Mouse (Mus musculus) ZHBTc4 (cell line): ENCODE results near the gene 1700001C19Rik.

Source experiments
- DNase-seq: peaks from one replicate; pipeline ENCODE4 v3.0.0-alpha.2; 2011; ENCODE audit warnings: low read depth, low spot score

1700001C19Rik gene

GRCm38 (mm10) chr17:47436907-47437547 lies at the start of gene 1700001C19Rik:
TSS of gene 1700001C19Rik (minus strand) at chr17:47437376.
- DNase-seq, result peak; percentile 62

GRCm38 (mm10) chr17:47485791-47486190 lies 48.6 kb upstream of the 1700001C19Rik start:
- DNase-seq, result no peak

GRCm38 (mm10) chr17:47484993-47485392 lies 47.8 kb upstream of the 1700001C19Rik start:
- no peak for DNase-seq

- peak; percentile 90 for DNase-seq
These were observed 47.2 kb upstream of the 1700001C19Rik start for GRCm38 (mm10) chr17:47484241-47484921.

- DNase-seq, result peak; percentile 90
These were observed 45.2 kb upstream of the 1700001C19Rik start for GRCm38 (mm10) chr17:47482401-47482800.

- DNase-seq, result no peak
These were observed 42.7 kb upstream of the 1700001C19Rik start for GRCm38 (mm10) chr17:47479887-47480286.

- DNase-seq, result peak; percentile 88
These were observed 38.5 kb upstream of the 1700001C19Rik start for GRCm38 (mm10) chr17:47475714-47476113.

GRCm38 (mm10) chr17:47475181-47475580 lies 38.0 kb upstream of the 1700001C19Rik start:
- DNase-seq, result no peak

- DNase-seq, result no peak
These were observed 37.1 kb upstream of the 1700001C19Rik start for GRCm38 (mm10) chr17:47474250-47474649.

GRCm38 (mm10) chr17:47473434-47473974 lies 36.3 kb upstream of the 1700001C19Rik start:
- DNase-seq, result peak; percentile 83

- peak; percentile 53 for DNase-seq
These were observed 35.5 kb upstream of the 1700001C19Rik start for GRCm38 (mm10) chr17:47472435-47473350.

GRCm38 (mm10) chr17:47470686-47471085 lies 33.5 kb upstream of the 1700001C19Rik start:
- DNase-seq, result no peak

- DNase-seq, result no peak
These were observed 32.9 kb upstream of the 1700001C19Rik start for GRCm38 (mm10) chr17:47470121-47470520.

- no peak for DNase-seq
These were observed 32.5 kb upstream of the 1700001C19Rik start for GRCm38 (mm10) chr17:47469642-47470041.

GRCm38 (mm10) chr17:47468466-47468865 lies 31.3 kb upstream of the 1700001C19Rik start:
- peak; percentile 76 for DNase-seq

- DNase-seq, result peak; percentile 60
These were observed 30.9 kb upstream of the 1700001C19Rik start for GRCm38 (mm10) chr17:47468063-47468462.

GRCm38 (mm10) chr17:47467659-47468058 lies 30.5 kb upstream of the 1700001C19Rik start:
- no peak for DNase-seq

- DNase-seq, result no peak
These were observed 29.1 kb upstream of the 1700001C19Rik start for GRCm38 (mm10) chr17:47466284-47466683.

- DNase-seq, result no peak
These were observed 27.8 kb upstream of the 1700001C19Rik start for GRCm38 (mm10) chr17:47465016-47465415.

- no peak for DNase-seq
These were observed 27.2 kb upstream of the 1700001C19Rik start for GRCm38 (mm10) chr17:47464248-47464965.
